In genomic region chr16:32815160-32815605, GRCm38 (mm10) we compare ENCODE assay signal across 9 mouse cellular contexts. TPM values are rescaled to one million over a fixed set of nuclear protein-coding genes. Genes with fewer than 3 reads are reported as not detected.
DNase-seq lines count a peak whose midpoint lies in the region; ATAC-seq and TF ChIP-seq lines count a peak whose summit lies in the region.
"Had no signal": no experiment of that assay in that cellular context is flagged by ENCODE, and none has a peak within 500 bp of the region (broad histone marks: within the 10 kb centered on the region; RNA-seq: fewer than 3 reads in every experiment).

No protein-coding gene starts in this region.

- H3K9ac ChIP-seq in forebrain, embryonic 15.5 days (replicated peaks) = peak overlapping the region; percentile 6; the same call in 1 of the 2 replicates
- no peak overlapping the region for H3K9ac ChIP-seq in intestine, embryonic 15.5 days
- H3K9ac ChIP-seq in lung, postnatal 0 days (replicated peaks; ENCODE audit: low read depth) = no peak overlapping the region

- peak; percentile 79 for DNase-seq in heart, embryonic 10.5 days (ENCODE audit: low spot score)
- no peak for DNase-seq in heart, adult 9 months (ENCODE audit: low spot score in 2 of 2)
- peak; percentile 71 for DNase-seq in lung, postnatal 0 days (ENCODE audit: low spot score)
- peak; percentile 92 for DNase-seq in yolk sac, embryonic 10.5 days (ENCODE audit: low spot score)
- DNase-seq in urinary bladder, postnatal 25 days (ENCODE audit: low spot score) = no peak
- DNase-seq in layer of hippocampus, adult 9-10 months (ENCODE audit: low spot score) = no peak

- H3K4me1 ChIP-seq in heart, embryonic 10.5 days = peaks cover 37% of the 10 kb centered on the region
- H3K4me1 ChIP-seq in forebrain, embryonic 15.5 days = peaks cover 11% of the 10 kb centered on the region
- H3K4me1 ChIP-seq in intestine, embryonic 15.5 days (replicated peaks) = peaks cover 12% of the 10 kb centered on the region; the same call in 1 of the 2 replicates
- no peaks in the 10 kb centered on the region for H3K4me1 ChIP-seq in lung, postnatal 0 days (ENCODE audit: insufficient read depth, low read depth, low read length)

- peak overlapping the region; percentile 86 for H3K27ac ChIP-seq in heart, embryonic 10.5 days
- no peak overlapping the region for H3K27ac ChIP-seq in forebrain, embryonic 15.5 days (replicated peaks)
- H3K27ac ChIP-seq in intestine, embryonic 15.5 days = no peak overlapping the region
- peak overlapping the region; percentile 5; the same call in 1 of the 2 replicates for H3K27ac ChIP-seq in lung, postnatal 0 days (ENCODE audit: low read length)

- no peaks in the 10 kb centered on the region for H3K9me3 ChIP-seq in heart, embryonic 10.5 days
- H3K9me3 ChIP-seq in forebrain, embryonic 15.5 days = no peaks in the 10 kb centered on the region
- no peaks in the 10 kb centered on the region for H3K9me3 ChIP-seq in intestine, embryonic 15.5 days
- H3K9me3 ChIP-seq in lung, postnatal 0 days (ENCODE audit: low read length) = no peaks in the 10 kb centered on the region
- H3K9me3 ChIP-seq: G1E had no signal

- no peaks in the 10 kb centered on the region for H3K36me3 ChIP-seq in heart, embryonic 10.5 days
- no peaks in the 10 kb centered on the region for H3K36me3 ChIP-seq in forebrain, embryonic 15.5 days
- no peaks in the 10 kb centered on the region for H3K36me3 ChIP-seq in intestine, embryonic 15.5 days
- no peaks in the 10 kb centered on the region for H3K36me3 ChIP-seq in lung, postnatal 0 days (ENCODE audit: insufficient read depth, low read length)
- H3K36me3 ChIP-seq: G1E had no signal

- peak overlapping the region; percentile 50 for H3K4me3 ChIP-seq in heart, embryonic 10.5 days
- peak overlapping the region; percentile 37; the same call in 1 of the 2 replicates for H3K4me3 ChIP-seq in forebrain, embryonic 15.5 days
- peak overlapping the region; percentile 29 for H3K4me3 ChIP-seq in intestine, embryonic 15.5 days (replicated peaks)
- H3K4me3 ChIP-seq in lung, postnatal 0 days (ENCODE audit: low read depth, low read length) = peak overlapping the region; percentile 33

- no peak for TF ChIP-seq CTCF in lung, postnatal 0 days (IDR thresholded peaks at IDR 0.05)

- H3K4me2 ChIP-seq in forebrain, embryonic 15.5 days (replicated peaks) = peak overlapping the region; percentile 52
- H3K4me2 ChIP-seq in intestine, embryonic 15.5 days (replicated peaks) = peak overlapping the region; percentile 67
- peak overlapping the region; percentile 55 for H3K4me2 ChIP-seq in lung, postnatal 0 days (replicated peaks; ENCODE audit: low read depth, low read length)

- no peak for TF ChIP-seq EP300 in lung, postnatal 0 days (IDR thresholded peaks at IDR 0.05)

- ATAC-seq in forebrain, embryonic 15.5 days (replicated peaks) = no peak
- ATAC-seq in intestine, embryonic 15.5 days = peak; percentile 53
- peak; percentile 61 for ATAC-seq in lung, postnatal 0 days

- 6% methylated on average over 6 of the region's 6 CpGs for WGBS in heart, embryonic 10.5 days
- WGBS in forebrain, embryonic 15.5 days = 10% methylated on average over 6 of the region's 6 CpGs
- 2% methylated on average over 6 of the region's 6 CpGs for WGBS in intestine, embryonic 15.5 days
- 12% methylated on average over 6 of the region's 6 CpGs for WGBS in lung, postnatal 0 days

- H3K27me3 ChIP-seq in heart, embryonic 10.5 days (ENCODE audit: insufficient read depth, poor library complexity, severe bottlenecking) = no peaks in the 10 kb centered on the region
- H3K27me3 ChIP-seq in forebrain, embryonic 15.5 days = no peaks in the 10 kb centered on the region
- no peaks in the 10 kb centered on the region for H3K27me3 ChIP-seq in intestine, embryonic 15.5 days (replicated peaks)
- no peaks in the 10 kb centered on the region for H3K27me3 ChIP-seq in lung, postnatal 0 days (replicated peaks; ENCODE audit: insufficient read depth, low read length)

RNA-seq across cellular contexts. Expression of gene Smbd1, which starts 4.9 kb away (rescaled TPM):
- not detected in 2 replicates for polyA plus RNA-seq in heart, embryonic 10.5 days (2016; fragmentation: Nextera tagmentation; extraction: Ambion mirVana)
- not detected in 2 replicates for polyA plus RNA-seq in forebrain, embryonic 15.5 days (2015; fragmentation: Nextera tagmentation; extraction: Ambion mirVana)
- 0.61 and 1.0 TPM in 2 replicates for polyA plus RNA-seq in intestine, embryonic 15.5 days (2015; fragmentation: Nextera tagmentation; extraction: Ambion mirVana)
- polyA plus RNA-seq in lung, postnatal 0 days (2015; fragmentation: Nextera tagmentation; extraction: Ambion mirVana) = 2.1 and 3.0 TPM in 2 replicates
- polyA plus RNA-seq: G1E had no signal

RNA-seq across cellular contexts. Expression of gene Muc20, which starts 17.9 kb away (rescaled TPM):
- 0.07 and 0.19 TPM in 2 replicates for polyA plus RNA-seq in heart, embryonic 10.5 days (2016; fragmentation: Nextera tagmentation; extraction: Ambion mirVana)
- not detected in 2 replicates for polyA plus RNA-seq in forebrain, embryonic 15.5 days (2015; fragmentation: Nextera tagmentation; extraction: Ambion mirVana)
- polyA plus RNA-seq in intestine, embryonic 15.5 days (2015; fragmentation: Nextera tagmentation; extraction: Ambion mirVana) = 0.09 TPM in 1 of 2 replicates, not detected in the other
- polyA plus RNA-seq in lung, postnatal 0 days (2015; fragmentation: Nextera tagmentation; extraction: Ambion mirVana) = 0.89 and 1.1 TPM in 2 replicates
- polyA plus RNA-seq: G1E had no signal

Comparison
In these comparisons a context has a peak if more than half of its experiments do, and no peak if none do; other contexts are left out.
1. DNase-seq: peak in heart, embryonic 10.5 days (single experiment), lung, postnatal 0 days (single experiment) and yolk sac, embryonic 10.5 days (single experiment); none in heart, adult 9 months (0 of 2), urinary bladder, postnatal 25 days (single experiment) and layer of hippocampus, adult 9-10 months (single experiment).
2. H3K27ac ChIP-seq: peak in heart, embryonic 10.5 days (single experiment) and lung, postnatal 0 days (single experiment); none in forebrain, embryonic 15.5 days (single experiment) and intestine, embryonic 15.5 days (single experiment).
3. Peak in every context shown above with its lines, with median percentiles within 50 percentile points of each other: H3K4me3 ChIP-seq and H3K4me2 ChIP-seq.